Mouse (Mus musculus): Measurements from ENCODE around the gene Rgl2.

DNA sequence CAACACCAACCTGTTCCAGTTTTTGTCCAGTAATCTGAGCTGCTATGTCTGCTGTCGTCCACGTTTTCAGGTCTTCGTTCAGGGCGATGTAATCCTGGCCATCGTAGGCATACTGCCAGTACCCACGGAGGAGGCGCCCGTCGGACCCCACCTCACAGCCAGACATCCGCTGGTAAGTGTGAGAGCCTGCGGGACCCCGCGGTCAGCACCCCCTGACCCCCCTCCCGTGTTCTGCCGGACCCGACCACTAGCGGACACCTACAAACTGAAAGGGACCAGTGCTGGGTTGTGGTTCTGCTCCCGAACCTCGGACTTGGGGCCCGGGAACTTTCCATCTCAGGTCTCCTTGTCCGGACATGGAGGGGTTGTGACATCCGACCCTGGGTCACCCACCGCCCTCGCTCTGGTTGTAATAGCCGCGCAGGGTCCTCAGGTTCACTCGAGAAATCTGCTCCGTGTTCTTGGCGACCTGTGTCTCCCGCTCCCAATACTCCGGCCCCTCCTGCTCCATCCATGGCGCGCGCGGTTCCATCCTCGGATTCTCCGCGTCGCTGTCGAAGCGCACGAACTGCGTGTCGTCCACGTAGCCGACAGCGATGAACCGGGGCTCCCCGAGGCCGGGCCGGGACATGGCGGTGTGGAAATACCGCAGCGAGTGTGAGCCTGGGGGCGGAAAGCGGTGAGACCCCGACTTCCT is 48.7 kb downstream of the Rgl2 start:
- TF ChIP-seq CTCF (IDR thresholded peaks at IDR 0.05; ENCODE audit: borderline replicate concordance, extremely low read depth, insufficient read depth, insufficient read length) = no peak
- TF ChIP-seq POLR2A (IDR thresholded peaks at IDR 0.05; ENCODE audit: borderline replicate concordance, extremely low read depth, insufficient read depth, insufficient read length, poor library complexity, severe bottlenecking) = no peak

Measured in brain, embryonic 14.5 days (tissue).